Mouse (Mus musculus) right cerebral cortex, adult 18-20 months (tissue): Measurements from ENCODE around the gene Numbl.
A peak's percentile ranks its signal among the peaks of the same experiment; 100 is the strongest.

Experiments used
- DNase-seq: peaks from one replicate; pipeline ENCODE4 v3.0.0; 2022; ENCODE audit warnings: mixed read lengths

Numbl gene

DNA sequence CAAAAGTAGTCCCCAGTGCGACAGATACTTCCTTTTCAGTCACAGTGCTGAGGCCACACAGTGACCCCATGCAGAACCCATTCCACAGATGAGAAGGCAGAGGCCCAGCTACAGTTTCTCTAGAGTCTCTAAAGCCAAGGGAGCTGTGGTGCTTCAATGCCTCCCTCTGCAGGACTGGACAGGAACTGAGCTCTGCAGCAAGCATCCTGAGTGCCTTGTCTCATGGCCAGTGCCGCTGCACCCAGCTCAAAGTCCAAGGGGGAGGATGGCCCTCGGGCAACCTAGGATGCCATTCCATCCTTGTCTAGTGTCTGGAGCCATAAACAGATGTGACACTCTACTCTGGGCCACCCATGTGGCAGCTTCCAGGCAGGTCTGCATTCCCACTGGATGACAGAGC lies 2.5 kb upstream of the Numbl start:
- no peak for DNase-seq

DNA sequence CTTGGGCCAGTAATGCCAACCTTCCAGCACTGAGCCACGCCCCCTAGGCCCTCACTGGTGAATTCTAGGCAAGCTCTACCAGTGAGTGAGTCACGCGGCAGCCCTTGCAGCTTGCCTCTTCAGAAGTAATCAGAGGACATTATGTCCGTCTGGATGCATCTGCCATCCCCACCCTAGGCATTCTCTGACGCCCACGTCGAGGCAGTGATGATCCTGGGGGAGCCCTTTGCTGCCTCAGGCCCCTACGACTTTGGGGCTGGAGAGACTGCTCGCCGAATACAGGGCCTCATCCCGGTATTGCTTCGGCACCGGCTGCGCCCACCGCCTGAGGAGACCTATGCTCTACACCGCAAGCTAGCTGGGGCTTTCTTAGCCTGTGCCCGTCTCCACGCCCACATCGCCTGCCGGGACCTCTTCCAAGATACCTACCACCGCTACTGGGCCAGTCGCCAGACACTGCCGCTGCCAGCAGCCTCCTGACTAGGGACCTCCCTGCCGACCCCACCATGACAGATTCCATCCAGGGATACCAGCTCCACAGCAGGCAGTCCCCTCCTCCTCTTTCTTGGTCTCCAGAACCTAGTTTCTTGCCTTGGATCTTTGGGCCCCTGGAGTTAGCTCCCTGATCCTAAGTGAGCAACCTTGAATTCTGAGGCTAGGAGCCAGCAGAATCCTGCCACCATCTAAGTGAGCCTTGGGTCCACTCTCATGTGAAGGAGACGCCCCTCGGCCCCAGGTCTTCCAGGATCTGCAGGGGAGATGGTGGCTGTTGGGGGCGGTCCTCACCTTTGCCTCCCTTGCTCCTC lies 984 bp upstream of the Numbl start:
- peak; percentile 84 for DNase-seq

DNA sequence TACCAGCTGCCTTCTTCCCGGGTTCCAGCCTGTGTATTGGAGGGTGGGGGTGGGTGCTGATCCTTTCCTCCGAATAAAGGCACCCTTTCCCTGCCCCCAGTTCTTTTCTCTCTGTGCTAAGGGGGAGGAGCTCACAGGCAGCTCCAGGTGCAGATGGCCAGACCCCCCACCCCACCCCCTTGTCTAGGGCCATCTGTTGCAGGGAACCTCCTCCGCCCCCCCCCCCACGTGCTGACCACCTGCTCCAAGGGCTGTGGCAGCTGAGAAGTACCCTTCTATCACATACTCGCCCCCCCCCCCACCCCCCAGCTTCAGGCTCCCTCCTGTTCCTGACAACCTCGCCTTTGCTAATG lies 405 bp upstream of the Numbl start:
- DNase-seq = no peak

DNA sequence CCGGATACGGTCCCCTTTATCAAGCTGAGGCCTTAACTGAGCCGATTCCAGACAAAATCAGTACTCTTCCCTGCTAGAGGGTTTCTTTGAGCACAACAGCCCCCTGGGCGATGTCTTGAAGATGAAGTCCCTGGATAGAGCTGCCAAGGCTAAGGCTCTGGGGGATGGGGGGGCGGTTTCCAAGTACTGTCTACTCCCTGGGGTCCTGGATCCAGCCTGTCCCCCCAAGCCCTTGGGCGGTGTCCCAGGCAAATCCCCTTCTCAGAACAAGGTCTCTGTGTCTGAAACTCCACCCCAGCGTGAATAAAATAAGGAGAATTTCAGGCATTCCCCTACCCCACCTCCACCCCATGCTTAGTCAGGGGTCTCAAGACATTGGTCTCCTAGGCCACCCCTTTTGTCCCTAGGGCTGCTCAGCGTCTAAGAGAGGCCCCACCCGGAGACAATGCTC lies 1.1 kb downstream of the Numbl start:
- no peak for DNase-seq

DNA sequence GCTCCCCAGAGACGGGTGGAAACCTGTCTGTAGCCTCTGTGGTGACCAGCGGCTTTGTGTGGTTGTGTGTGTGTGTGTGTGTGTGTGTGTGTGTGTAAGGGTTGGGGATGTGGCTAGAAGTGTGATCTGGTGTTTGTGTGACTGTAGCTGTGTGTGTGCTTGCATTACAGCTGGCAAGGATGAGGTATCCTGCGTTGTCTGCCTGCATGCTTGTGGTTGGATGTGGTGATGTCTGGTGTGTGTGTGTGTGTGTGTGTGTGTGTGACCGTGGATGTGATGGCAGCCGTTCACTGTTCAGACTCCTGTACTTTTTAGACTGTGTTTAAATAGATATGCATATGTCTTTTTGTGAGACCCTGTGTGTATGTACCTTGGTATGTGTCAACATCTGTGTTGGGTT lies 1.5 kb downstream of the Numbl start:
- peak; percentile 33 for DNase-seq

DNA sequence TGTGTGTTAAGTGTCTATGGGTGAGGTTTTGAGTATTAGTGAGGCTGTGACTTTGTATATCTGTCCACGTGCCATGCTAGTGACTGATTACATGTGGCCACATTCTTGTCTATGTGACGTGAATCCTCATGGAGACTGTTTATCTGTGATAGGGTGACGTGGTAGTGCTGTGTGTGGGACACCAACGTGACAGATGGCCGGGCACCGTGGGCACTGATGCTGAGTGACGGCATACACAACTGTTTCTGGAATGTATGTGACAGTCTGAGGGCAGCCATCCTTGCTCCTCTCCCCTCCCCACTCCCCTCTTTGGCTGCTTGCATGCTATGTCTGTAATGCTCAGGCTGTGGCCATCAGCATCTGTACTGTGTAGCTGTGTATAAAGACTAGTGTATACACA lies 2.6 kb downstream of the Numbl start:
- peak; percentile 64 for DNase-seq

DNA sequence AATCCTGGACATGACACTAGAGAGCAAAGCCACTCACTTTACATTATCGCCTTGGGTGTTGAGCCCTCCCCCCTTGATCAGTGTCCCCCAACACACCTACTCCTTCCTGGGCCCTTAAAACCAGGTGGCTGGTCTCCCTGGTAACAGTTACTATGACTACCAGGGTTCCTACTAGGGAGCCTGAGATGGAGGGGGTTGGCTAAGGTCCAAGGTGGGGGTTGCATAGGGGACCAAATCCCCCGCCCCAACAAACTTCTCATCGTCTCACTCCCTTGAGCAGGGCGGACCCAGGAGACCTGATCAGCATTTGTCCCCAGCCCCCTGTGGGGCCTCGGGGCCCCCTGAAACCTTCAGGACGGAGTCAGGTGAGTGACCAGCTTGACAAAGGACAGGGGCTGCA lies 3.7 kb downstream of the Numbl start:
- no peak for DNase-seq

DNA sequence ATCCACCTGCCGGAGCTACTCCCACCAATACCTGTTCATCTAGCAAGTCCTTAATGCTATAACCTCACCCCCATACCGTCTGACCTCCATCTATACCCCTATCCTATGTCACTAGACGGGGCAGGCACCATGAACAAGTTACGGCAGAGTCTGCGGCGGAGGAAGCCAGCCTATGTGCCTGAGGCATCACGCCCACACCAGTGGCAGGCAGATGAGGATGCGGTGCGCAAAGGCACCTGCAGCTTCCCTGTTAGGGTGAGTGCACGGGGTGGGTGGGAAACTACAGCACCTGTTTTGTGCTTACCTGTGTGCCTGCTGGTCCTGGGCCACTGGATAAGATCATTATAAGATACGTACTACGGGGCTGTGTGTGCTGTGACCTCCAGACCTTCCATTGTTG lies 6.5 kb downstream of the Numbl start:
- peak; percentile 42 for DNase-seq

DNA sequence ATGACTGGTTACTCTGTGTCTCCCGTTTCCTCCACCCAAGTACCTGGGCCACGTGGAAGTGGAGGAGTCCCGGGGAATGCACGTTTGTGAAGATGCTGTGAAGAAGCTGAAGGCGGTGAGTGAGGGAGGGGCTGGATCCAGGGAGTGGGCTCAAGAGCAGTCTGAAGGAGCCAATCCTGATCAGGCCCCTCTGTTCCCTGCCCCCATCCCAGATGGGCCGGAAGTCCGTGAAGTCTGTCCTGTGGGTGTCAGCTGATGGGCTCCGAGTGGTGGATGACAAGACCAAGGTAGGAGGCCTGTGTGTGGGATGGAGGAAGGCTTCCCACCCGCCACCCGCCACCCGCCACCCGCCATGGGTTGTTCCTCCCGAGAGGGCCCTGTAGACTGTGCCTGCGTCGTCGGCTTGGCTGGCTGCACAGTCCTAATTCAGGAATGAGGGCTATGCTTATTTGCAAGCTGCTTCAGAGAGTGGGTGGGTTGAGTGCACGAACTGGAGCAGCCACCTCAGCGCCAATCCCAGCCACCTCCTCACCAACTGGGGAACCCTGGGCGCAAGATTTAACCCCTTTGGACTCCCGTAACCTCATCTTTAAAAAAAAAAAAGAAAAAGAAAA lies 8.4 kb downstream of the Numbl start:
- peak; percentile 91 for DNase-seq

DNA sequence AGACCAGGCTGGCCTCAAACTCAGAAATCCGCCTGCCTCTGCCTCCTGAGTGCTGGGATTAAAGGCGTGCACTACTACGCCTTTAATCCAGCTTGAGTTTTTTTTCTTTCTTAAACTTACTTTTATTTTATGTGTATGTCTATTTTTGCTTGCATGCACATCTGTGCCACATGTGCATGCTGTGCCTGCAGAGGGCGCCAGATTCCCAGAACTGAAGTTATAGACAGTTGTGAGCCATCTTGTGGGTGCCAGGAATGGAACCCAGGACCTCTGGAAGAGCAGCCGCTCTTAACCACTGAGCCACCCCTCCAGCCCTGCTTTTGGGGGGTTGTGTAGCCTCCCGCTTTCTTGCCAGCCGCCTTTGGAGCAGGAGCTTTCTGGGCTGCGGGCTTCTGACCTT lies 13.2 kb downstream of the Numbl start:
- no peak for DNase-seq

DNA sequence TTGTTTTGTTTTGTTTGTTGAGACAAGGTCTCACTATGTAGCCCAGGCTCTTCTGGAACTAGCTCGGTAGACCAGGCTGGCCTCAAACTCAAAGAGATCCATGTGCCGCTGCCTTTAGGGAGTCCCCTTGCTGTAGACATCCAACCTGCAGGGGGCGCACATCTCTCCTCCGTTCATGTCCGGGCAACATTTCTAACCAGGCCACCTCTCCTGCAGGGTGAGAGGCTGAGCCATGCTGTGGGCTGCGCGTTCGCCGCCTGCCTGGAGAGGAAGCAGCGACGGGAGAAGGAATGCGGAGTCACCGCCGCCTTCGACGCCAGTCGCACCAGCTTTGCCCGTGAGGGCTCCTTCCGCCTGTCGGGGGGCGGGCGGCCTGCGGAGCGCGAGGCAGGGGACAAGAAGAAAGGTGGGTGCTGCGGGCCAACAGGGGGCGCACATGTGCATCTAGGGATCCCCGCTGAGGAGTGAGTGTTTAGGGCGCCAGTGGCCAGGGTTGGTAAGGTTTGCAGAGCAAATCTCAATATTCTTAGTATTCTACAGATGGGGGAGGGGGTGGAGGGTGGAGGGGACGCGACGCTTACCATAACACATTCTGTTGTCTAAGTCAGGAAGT lies 15.6 kb downstream of the Numbl start:
- DNase-seq = no peak

DNA sequence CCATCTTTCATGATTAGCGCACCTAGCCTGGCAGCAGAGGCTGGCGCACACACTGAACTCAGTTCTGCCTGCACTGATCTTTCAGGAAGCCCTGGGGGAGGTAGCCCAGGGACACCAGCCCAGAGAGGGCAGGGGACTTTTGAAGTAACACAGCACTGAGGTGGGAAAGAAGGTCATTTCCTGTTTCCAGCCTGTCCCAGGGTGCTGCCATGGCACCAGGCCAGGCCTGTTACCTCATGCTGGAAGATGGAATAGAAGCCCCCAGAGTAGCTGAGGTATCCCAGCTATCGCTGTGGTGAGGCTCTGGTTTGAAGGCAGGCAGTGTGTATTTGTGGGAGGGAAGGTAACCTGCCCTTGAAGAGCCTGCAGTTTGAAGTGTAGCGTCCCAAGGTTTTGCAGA lies 16.7 kb downstream of the Numbl start:
- DNase-seq = no peak

DNA sequence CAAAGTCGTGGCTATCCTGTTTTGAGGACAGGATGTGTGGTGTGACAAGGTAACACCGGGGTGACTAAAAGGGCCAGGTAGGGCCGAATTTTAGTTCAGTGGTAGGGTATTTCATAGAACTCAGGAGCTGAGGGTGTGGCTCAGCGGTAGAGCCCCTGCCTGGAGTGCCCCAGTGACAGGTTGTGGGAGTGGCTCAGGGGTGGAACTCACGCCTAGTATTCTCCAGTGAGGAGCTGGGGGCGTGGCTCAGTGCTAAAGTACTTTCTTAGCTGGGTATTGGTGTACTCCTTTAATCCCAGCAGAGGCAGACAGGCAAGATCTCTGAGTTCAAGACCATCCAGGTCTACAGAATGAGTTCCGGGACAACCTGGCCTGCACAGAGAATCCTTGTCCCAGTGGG lies 17.8 kb downstream of the Numbl start:
- DNase-seq = no peak

DNA sequence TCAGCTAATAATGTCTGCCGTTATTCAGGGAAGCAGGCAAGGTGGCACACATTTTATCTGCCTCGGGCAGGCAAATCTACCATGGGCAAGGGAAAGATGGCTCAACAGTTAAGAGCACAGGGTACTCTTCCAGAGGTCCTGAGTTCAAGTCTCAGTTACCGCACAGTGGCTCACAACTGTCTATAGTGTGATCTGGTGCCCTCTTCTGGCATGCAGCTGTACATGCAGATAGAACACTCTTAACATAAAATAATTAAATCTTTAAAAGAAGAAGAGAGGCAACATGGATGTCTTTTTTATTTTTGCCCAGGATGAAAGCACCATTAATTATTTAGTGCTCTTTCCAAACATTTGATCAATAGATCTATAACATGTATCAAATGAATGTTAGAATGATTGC lies 19.0 kb downstream of the Numbl start:
- no peak for DNase-seq

DNA sequence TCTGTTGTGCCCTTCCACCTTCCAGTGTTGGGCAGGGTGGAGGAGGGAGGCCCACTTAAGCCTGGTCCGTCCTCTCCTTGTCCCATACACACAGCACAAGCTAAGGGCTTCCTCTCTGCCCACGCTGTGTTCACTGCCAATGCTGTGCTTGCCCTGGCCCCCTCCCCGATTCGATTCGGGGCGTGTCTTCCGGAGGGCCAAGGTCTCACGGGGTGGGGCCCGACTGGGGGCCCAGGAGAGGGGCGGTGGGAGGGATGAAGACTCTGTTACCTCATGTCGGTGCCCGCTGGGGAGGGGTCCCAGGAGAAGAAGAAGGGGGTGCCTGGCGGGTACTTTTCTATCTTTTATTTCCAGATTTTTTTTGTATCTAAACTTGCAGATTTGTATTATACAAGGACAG lies 23.5 kb downstream of the Numbl start:
- DNase-seq = no peak

DNA sequence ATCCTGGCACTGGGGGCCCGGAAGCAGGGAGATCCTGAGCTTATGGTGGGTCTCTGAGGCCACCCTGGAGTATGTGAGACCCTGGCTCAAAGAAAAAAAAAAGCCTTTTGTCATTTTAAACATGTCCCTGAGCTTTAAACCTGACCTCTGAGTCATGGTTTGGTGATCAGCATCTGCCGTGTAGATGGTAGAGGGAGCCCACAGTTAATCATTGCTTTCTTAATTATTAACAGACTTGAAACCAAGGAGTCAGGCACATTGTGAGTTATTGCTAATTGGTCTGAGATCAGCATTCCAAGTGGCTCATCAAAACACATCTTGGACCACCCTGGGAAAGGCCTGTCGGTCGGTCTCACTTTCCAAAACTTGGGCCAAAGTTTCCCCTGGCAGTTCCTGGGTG lies 24.0 kb downstream of the Numbl start:
- DNase-seq = no peak

DNA sequence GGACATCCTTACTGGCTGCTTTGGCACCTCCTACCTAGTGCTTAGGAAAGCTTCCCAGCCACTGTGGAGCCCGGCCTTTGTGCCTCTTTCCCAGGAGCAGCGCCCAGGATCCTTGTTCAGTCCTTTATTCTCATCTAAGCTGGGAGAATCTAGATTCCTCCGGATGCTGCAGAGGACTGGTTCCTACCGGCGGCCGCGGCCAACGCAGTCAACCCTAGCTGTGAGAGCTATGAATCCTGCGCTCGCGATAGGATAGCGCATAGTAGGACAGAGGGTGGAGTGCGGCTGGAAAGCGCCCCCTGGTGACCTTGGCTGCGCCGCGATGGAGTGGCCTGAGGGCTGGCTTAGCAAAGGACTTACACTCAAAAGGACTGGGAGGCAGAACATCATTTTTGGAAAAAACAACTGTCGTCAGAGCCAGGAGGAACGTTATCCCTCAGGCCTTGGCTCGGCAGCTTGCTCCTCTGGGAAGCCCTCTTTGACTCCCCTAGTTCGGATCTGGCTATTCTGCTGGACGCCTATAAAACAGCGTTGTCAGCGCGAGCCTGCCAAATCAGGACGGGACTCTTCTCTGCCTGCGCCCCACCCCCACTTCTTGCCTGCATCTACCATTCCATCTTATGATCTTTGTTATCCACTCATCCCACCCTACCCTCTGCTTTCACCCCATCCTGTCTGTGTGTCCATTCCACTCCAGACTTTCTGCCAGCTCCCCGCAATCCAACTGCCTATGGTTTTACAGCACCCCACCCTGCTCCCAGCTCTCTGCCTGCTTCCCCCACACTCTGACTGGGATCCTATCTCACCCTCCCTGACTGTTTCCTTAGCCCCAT lies 26.8 kb downstream of the Numbl start:
- DNase-seq = no peak

DNA sequence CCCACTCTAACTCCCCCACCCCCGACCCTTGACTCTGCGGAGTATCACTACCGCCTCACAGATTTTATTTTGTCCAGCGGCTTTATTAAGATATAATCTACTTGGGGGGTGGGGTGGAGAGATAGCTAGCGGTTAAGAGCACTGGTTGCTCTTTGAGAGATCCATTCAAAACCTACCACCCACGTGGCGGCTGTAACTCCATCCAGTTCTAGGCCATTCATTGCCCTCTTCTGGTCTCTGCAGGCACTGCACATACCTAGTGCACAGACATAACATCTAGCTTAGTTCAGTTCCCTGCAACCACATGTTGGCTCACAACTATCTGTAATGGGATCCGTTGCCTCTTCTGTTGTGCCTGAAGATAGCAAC lies 27.4 kb downstream of the Numbl start:
- peak; percentile 66 for DNase-seq

DNA sequence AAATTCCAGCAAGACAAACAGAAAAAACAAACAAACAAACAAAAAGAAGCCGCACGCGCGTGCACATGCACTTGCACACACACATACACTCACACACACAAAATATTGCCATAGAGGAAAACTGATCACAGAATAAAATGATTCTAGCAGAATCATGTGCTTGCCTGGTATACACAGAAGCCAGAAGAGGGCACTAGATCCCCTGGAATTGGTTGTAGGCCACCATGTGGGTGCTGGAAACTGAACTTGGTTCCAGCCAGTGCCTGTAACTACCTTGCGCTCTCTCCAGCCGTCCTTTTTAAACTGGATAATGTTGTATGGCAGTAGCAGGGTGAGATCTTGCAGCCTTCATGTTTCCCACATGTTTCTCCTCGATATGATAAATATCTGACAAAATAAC lies 30.5 kb downstream of the Numbl start:
- DNase-seq = no peak

DNA sequence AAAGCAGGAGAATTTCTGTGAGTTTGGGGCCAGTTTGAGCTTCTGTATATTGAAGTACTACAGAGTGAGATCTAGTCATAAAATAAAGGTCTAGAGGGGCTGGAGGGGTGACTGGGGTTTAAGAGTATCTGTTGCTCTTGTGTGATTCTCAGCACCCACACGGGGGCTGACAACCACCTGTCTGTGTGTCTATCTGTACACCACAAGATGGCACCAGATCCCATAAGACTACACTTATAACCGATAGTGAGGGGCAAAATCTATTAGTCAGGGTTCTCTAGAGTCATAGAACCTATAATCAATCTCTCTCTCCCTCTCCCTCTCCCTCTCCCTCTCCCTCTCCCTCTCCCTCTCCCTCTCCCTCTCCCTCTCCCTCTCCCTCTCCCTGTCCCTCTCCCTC lies 32.3 kb downstream of the Numbl start:
- DNase-seq = no peak

DNA sequence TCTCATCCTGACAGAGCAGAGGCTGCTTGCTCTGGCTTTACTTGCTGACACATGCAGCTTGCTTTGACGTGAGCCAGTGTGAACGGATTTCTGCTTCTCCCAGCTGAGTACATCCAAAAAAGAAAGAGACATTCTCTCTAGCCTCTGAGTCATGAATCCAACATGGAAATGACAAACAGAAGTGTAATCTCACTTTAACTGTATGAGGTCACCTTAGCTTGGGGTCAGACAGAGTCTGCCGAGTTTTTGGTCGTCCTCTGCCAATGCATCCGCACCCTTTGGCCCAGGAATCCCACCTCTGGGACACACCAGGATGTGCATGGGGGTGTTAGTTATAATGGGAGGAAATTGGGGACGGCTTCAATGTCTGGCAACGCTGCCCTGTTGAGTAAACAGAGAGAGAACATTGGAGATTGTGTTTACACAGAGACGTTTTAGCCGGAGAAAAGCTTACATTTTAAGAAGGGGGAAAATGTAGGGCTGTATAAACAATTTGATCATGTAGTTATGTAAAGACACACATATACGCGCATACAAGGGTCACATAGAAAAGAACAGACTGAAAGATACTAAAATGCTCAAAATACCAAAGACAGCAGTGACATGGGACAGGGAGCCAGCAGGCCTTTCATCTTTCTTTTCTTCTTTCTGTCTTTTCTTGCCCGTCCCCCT lies 33.7 kb downstream of the Numbl start:
- peak; percentile 65 for DNase-seq

DNA sequence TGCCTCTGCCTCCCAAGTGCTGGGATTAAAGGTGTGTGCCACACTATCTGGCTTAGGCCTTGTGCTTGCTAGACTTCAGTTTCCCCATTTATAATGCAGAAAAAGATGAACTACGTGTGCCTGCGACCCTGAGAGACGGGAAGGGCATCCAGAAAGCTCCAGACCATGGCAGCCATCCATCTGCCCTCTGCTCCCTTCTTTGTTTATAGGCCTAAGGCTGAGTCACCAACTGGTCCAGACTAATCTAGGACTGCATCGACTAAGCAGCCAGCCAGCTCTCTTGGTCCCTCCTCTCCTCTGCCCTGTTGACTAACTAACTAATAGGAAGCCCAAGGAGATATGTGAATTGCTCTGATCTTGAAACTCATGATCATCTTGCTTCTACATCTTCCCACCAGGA lies 37.7 kb downstream of the Numbl start:
- DNase-seq = no peak

DNA sequence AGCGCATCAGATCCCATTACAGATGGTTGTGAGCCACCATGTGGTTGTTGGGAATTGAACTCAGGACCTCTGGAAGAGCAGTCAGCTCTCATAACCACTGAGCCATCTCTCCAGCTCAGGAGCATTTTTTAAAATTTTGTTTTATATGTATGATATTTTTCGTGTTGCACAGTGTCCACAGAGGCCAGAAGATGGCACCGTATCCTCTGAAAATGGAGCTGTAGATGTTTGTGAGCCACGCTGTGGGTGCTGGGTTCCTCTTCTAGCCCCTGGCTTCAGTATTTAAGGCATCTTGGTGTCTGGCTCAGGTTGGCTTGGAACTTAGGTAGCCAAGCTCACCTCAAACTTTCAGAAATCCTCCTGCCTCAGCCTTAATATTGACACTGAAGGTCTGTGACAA lies 38.3 kb downstream of the Numbl start:
- no peak for DNase-seq
